Mouse (Mus musculus): ENCODE data around the gene Wfdc13. TPM values are rescaled to one million over a fixed set of nuclear protein-coding genes. Genes with fewer than 3 reads are reported as not detected.

Gene Wfdc13
- polyA plus RNA-seq, 1 experiment, result not detected

- TF ChIP-seq CTCF (IDR thresholded peaks at IDR 0.05; ENCODE audit: insufficient read depth, low read depth, low read length) (no peak), POLR2A (IDR thresholded peaks at IDR 0.05; ENCODE audit: insufficient read depth, low read depth, low read length) (no peak)
- H3K27ac ChIP-seq (ENCODE audit: insufficient read depth, low read depth, low read length), result no peak overlapping the region
- no peaks in the 10 kb centered on the region for H3K4me1 ChIP-seq (ENCODE audit: control insufficient read depth, insufficient read depth, low read length)
- H3K4me3 ChIP-seq (ENCODE audit: insufficient read depth, low read depth, low read length), result no peak overlapping the region
- 86% methylated on average over 5 of the region's 5 CpGs for WGBS
Measured at GRCm38 (mm10) chr2:164734839-164735238, 49.9 kb downstream of the Wfdc13 start.

DNA sequence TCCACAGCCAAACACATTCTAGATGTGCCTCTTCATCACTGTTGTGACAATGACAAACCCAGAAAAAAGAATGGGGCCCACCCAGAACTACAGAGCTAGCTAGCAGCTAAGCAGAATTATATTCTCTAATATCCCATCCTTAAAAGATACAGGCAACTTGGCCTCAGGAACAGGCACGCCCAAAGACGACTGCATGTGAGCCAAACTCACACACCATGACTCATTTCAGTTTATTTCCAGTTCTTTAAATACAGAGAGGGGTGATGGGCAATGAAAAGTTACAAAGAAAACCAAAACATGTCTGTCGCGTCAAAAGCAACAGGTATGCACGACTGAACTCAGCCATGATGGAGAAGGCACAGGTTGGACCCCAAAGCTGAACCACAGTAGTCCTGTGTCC is 50.5 kb downstream of the Wfdc13 start:
- Histone ChIP-seq H3K27ac (ENCODE audit: insufficient read depth, low read depth, low read length) (no peak overlapping the region), H3K4me3 (ENCODE audit: insufficient read depth, low read depth, low read length) (no peak overlapping the region), H3K4me1 (ENCODE audit: control insufficient read depth, insufficient read depth, low read length) (0 out of 2 replicates have a peak, but pooled peaks cover 3% of the 10 kb centered on the region)
- WGBS, result 58% methylated on average over 5 of the region's 5 CpGs
- TF ChIP-seq CTCF (IDR thresholded peaks at IDR 0.05; ENCODE audit: insufficient read depth, low read depth, low read length) (no peak), POLR2A (IDR thresholded peaks at IDR 0.05; ENCODE audit: insufficient read depth, low read depth, low read length) (no peak)

Other genes starting within 250 kb of the Wfdc13 start
- 124 TPM in 1 of 2 replicates, not detected in the other for gene Sdc4, start 241.2 kb upstream of the Wfdc13 start, polyA plus RNA-seq (2012; ENCODE audit: insufficient read depth, insufficient read length, low replicate concordance, missing spikeins)
- gene Sys1, start 228.1 kb upstream of the Wfdc13 start, polyA plus RNA-seq (2012; ENCODE audit: insufficient read depth, insufficient read length, low replicate concordance, missing spikeins), result not detected in 2 replicates
- gene Gm20458, start 224.1 kb upstream of the Wfdc13 start, polyA plus RNA-seq (2012; ENCODE audit: insufficient read depth, insufficient read length, low replicate concordance, missing spikeins), result not detected in 2 replicates
- gene Trp53tg5, start 211.4 kb upstream of the Wfdc13 start, polyA plus RNA-seq (2012; ENCODE audit: insufficient read depth, insufficient read length, low replicate concordance, missing spikeins), result not detected in 2 replicates
- gene Dbndd2, start 199.0 kb upstream of the Wfdc13 start, polyA plus RNA-seq (2012; ENCODE audit: insufficient read depth, insufficient read length, low replicate concordance, missing spikeins), result 84.6 TPM in 1 of 2 replicates, not detected in the other
- gene Pigt, start 187.6 kb upstream of the Wfdc13 start, polyA plus RNA-seq (2012; ENCODE audit: insufficient read depth, insufficient read length, low replicate concordance, missing spikeins), result not detected in 2 replicates
- not detected in 2 replicates for gene Wfdc2, start 122.7 kb upstream of the Wfdc13 start, polyA plus RNA-seq (2012; ENCODE audit: insufficient read depth, insufficient read length, low replicate concordance, missing spikeins)
- not detected in 2 replicates for gene Spint3, start 111.6 kb upstream of the Wfdc13 start, polyA plus RNA-seq (2012; ENCODE audit: insufficient read depth, insufficient read length, low replicate concordance, missing spikeins)
- gene Wfdc6a, start 99.7 kb upstream of the Wfdc13 start, polyA plus RNA-seq (2012; ENCODE audit: insufficient read depth, insufficient read length, low replicate concordance, missing spikeins), result not detected in 2 replicates
- gene Eppin, start 91.5 kb upstream of the Wfdc13 start, polyA plus RNA-seq (2012; ENCODE audit: insufficient read depth, insufficient read length, low replicate concordance, missing spikeins), result not detected in 2 replicates
- not detected in 2 replicates for gene Wfdc6b, start 71.6 kb upstream of the Wfdc13 start, polyA plus RNA-seq (2012; ENCODE audit: insufficient read depth, insufficient read length, low replicate concordance, missing spikeins)
- not detected in 2 replicates for gene Wfdc8, start 71.5 kb upstream of the Wfdc13 start, polyA plus RNA-seq (2012; ENCODE audit: insufficient read depth, insufficient read length, low replicate concordance, missing spikeins)
- not detected in 2 replicates for gene Wfdc16, start 46.3 kb upstream of the Wfdc13 start, polyA plus RNA-seq (2012; ENCODE audit: insufficient read depth, insufficient read length, low replicate concordance, missing spikeins)
- gene Wfdc10, start 29.1 kb upstream of the Wfdc13 start, polyA plus RNA-seq (2012; ENCODE audit: insufficient read depth, insufficient read length, low replicate concordance, missing spikeins), result not detected in 2 replicates
- gene Wfdc9, start 28.5 kb upstream of the Wfdc13 start, polyA plus RNA-seq (2012; ENCODE audit: insufficient read depth, insufficient read length, low replicate concordance, missing spikeins), result not detected in 2 replicates
- gene Wfdc11, start 11.0 kb upstream of the Wfdc13 start, polyA plus RNA-seq (2012; ENCODE audit: insufficient read depth, insufficient read length, low replicate concordance, missing spikeins), result not detected in 2 replicates
- gene Spint4, start 13.4 kb downstream of the Wfdc13 start, polyA plus RNA-seq (2012; ENCODE audit: insufficient read depth, insufficient read length, low replicate concordance, missing spikeins), result not detected in 2 replicates
- gene Spint5, start 30.2 kb downstream of the Wfdc13 start, polyA plus RNA-seq (2012; ENCODE audit: insufficient read depth, insufficient read length, low replicate concordance, missing spikeins), result not detected in 2 replicates
- not detected in 2 replicates for gene Wfdc3, start 60.8 kb downstream of the Wfdc13 start, polyA plus RNA-seq (2012; ENCODE audit: insufficient read depth, insufficient read length, low replicate concordance, missing spikeins)
- gene Dnttip1, start 60.9 kb downstream of the Wfdc13 start, polyA plus RNA-seq (2012; ENCODE audit: insufficient read depth, insufficient read length, low replicate concordance, missing spikeins), result not detected in 2 replicates
- gene Ube2c, start 84.8 kb downstream of the Wfdc13 start, polyA plus RNA-seq (2012; ENCODE audit: insufficient read depth, insufficient read length, low replicate concordance, missing spikeins), result not detected in 2 replicates
- gene Tnnc2, start 94.9 kb downstream of the Wfdc13 start, polyA plus RNA-seq (2012; ENCODE audit: insufficient read depth, insufficient read length, low replicate concordance, missing spikeins), result not detected in 2 replicates
- not detected in 2 replicates for gene Snx21, start 100.7 kb downstream of the Wfdc13 start, polyA plus RNA-seq (2012; ENCODE audit: insufficient read depth, insufficient read length, low replicate concordance, missing spikeins)
- not detected in 2 replicates for gene Acot8, start 119.8 kb downstream of the Wfdc13 start, polyA plus RNA-seq (2012; ENCODE audit: insufficient read depth, insufficient read length, low replicate concordance, missing spikeins)
- gene Zswim3, start 120.0 kb downstream of the Wfdc13 start, polyA plus RNA-seq (2012; ENCODE audit: insufficient read depth, insufficient read length, low replicate concordance, missing spikeins), result not detected in 2 replicates
- gene Zswim1, start 137.6 kb downstream of the Wfdc13 start, polyA plus RNA-seq (2012; ENCODE audit: insufficient read depth, insufficient read length, low replicate concordance, missing spikeins), result not detected in 2 replicates
- not detected in 2 replicates for gene Spata25, start 143.4 kb downstream of the Wfdc13 start, polyA plus RNA-seq (2012; ENCODE audit: insufficient read depth, insufficient read length, low replicate concordance, missing spikeins)
- not detected in 2 replicates for gene Ctsa, start 147.8 kb downstream of the Wfdc13 start, polyA plus RNA-seq (2012; ENCODE audit: insufficient read depth, insufficient read length, low replicate concordance, missing spikeins)
- gene Neurl2, start 148.3 kb downstream of the Wfdc13 start, polyA plus RNA-seq (2012; ENCODE audit: insufficient read depth, insufficient read length, low replicate concordance, missing spikeins), result not detected in 2 replicates
- not detected in 2 replicates for gene Pltp, start 172.6 kb downstream of the Wfdc13 start, polyA plus RNA-seq (2012; ENCODE audit: insufficient read depth, insufficient read length, low replicate concordance, missing spikeins)
- gene Pcif1, start 194.2 kb downstream of the Wfdc13 start, polyA plus RNA-seq (2012; ENCODE audit: insufficient read depth, insufficient read length, low replicate concordance, missing spikeins), result not detected in 2 replicates
- gene Zfp335, start 226.7 kb downstream of the Wfdc13 start, polyA plus RNA-seq (2012; ENCODE audit: insufficient read depth, insufficient read length, low replicate concordance, missing spikeins), result not detected in 2 replicates